Mouse (Mus musculus): ENCODE results near the gene Rbpj.

DNA sequence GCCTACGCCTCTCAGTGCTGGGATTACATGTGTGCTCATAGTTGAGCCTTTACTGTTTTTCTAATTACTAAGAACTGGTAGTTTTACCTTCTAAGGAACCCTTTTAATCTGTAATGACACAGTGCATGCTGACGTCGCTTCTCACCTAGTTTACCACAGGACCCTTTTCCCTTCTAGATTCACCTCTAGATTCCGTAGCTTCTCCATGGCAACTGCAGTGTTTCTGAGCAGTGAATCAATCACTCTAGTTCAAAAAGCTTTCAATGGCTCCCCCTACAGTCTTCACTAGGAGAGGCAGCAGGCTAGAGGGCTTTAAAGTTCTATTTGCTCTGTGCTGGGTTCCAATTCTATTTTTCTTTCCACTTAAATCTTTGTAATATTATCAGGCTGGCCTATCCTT is 128.3 kb downstream of the Rbpj start:
- no peak for TF ChIP-seq POLR2A (IDR thresholded peaks at IDR 0.05; ENCODE audit: control insufficient read depth, low read depth, low read length)
- no peak for TF ChIP-seq CTCF (IDR thresholded peaks at IDR 0.05; ENCODE audit: control insufficient read depth, insufficient read depth, insufficient replicate concordance, low read depth, low read length)
